Mouse (Mus musculus): ENCODE results near the gene Efnb3. TPM values are rescaled to one million over a fixed set of nuclear protein-coding genes. Genes with fewer than 3 reads are reported as not detected.
"Not testable (repeated sequence)": the region's sequence is repeated elsewhere in the genome, so short reads cannot be mapped to it uniquely, and the experiment has no call there.

Gene Efnb3
- polyA plus RNA-seq, 1 experiment from 2014 or later = 54.4 TPM

DNA sequence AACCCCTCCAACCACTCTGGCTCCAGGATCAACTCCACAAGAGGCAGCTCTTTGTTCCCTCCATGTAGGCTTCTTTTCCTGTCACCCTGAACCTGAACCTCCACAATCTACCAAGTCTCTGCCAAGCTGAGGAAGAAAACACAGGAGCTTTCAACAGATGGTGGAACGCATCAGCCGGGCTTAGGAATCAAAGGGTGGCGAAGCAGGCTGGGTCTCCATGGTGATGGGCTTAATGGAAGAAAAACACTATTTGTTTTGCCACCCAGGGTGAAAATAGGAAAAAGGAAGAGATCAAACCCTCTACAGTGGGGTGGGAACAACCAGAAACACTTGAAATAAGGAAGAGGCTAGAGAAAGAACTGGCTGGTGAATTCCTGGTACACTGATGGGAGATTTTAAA, 16.4 kb downstream of the Efnb3 start:
- H3K9me3 ChIP-seq = no peaks in the 10 kb centered on the region
- no peak overlapping the region for H3K27ac ChIP-seq
- no peak overlapping the region; the same call in 1 of the 2 replicates for H3K9ac ChIP-seq
- H3K27me3 ChIP-seq (replicated peaks) = no peaks in the 10 kb centered on the region
- H3K4me3 ChIP-seq = no peak overlapping the region
- H3K4me1 ChIP-seq = peaks cover 38% of the 10 kb centered on the region
- 18% methylated on average over 3 of the region's 3 CpGs for WGBS
- H3K36me3 ChIP-seq = no peaks in the 10 kb centered on the region
- H3K4me2 ChIP-seq (replicated peaks) = no peak overlapping the region
- ATAC-seq (ENCODE audit: low FRiP score, low read depth) = no peak

GRCm38 (mm10) chr11:69541741-69542140, 18.3 kb downstream of the Efnb3 start:
- not testable (repeated sequence) for H3K9ac ChIP-seq; H3K9me3 ChIP-seq; H3K27me3 ChIP-seq (replicated peaks); H3K36me3 ChIP-seq; H3K4me2 ChIP-seq (replicated peaks); H3K27ac ChIP-seq; ATAC-seq (ENCODE audit: low FRiP score, low read depth); H3K4me3 ChIP-seq
- WGBS = 90% methylated on average over 1 of the region's 3 CpGs
- H3K4me1 ChIP-seq = peaks cover 19% of the 10 kb centered on the region; the same call in 1 of the 2 replicates

- Histone ChIP-seq H3K9me3 (no peaks in the 10 kb centered on the region), H3K9ac (no peak overlapping the region), H3K36me3 (no peaks in the 10 kb centered on the region), H3K27me3 (replicated peaks) (no peaks in the 10 kb centered on the region), H3K4me2 (replicated peaks) (no peak overlapping the region), H3K4me3 (no peak overlapping the region), H3K4me1 (peaks cover 10% of the 10 kb centered on the region; the same call in 1 of the 2 replicates), H3K27ac (no peak overlapping the region)
- ATAC-seq (ENCODE audit: low FRiP score, low read depth) = no peak
- 100% methylated on average over 2 of the region's 2 CpGs for WGBS
Measured at GRCm38 (mm10) chr11:69540700-69541099, 19.3 kb downstream of the Efnb3 start.

- Histone ChIP-seq H3K9ac (no peak overlapping the region), H3K9me3 (no peaks in the 10 kb centered on the region), H3K4me3 (no peak overlapping the region), H3K4me2 (replicated peaks) (no peak overlapping the region), H3K27me3 (replicated peaks) (no peaks in the 10 kb centered on the region), H3K27ac (no peak overlapping the region), H3K36me3 (no peaks in the 10 kb centered on the region), H3K4me1 (no peaks in the 10 kb centered on the region)
- no peak for ATAC-seq (ENCODE audit: low FRiP score, low read depth)
- WGBS = 77% methylated on average over 1 of the region's 1 CpGs
Measured at GRCm38 (mm10) chr11:69534990-69535389, 25.0 kb downstream of the Efnb3 start.

GRCm38 (mm10) chr11:69532480-69533150, 27.4 kb downstream of the Efnb3 start:
- Histone ChIP-seq H3K4me2 (replicated peaks) (no peak overlapping the region), H3K27ac (no peak overlapping the region), H3K9ac (no peak overlapping the region), H3K4me1 (peaks cover 5% of the 10 kb centered on the region; the same call in 1 of the 2 replicates), H3K36me3 (no peaks in the 10 kb centered on the region), H3K27me3 (replicated peaks) (no peaks in the 10 kb centered on the region), H3K9me3 (no peaks in the 10 kb centered on the region), H3K4me3 (no peak overlapping the region)
- WGBS = 83% methylated on average over 7 of the region's 7 CpGs
- ATAC-seq (ENCODE audit: low FRiP score, low read depth) = no peak

DNA sequence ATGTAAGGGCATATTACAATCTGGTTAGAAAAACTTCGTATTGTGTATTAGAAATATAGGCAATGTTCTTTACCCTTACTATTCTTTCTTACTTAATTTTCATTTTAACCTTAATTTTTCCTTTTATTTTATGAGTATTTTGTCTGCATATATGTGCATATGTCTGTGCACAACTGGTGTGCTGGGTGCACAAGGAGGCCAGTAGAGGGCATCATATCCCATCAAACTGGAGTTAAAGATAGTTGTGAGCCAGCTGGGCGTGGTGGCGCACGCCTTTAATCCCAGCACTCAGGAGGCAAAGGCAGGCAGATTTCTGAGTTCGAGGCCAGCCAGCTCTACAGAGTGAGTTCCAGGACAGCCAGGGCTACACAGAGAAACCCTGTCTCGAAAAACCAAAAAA, 29.2 kb downstream of the Efnb3 start:
- H3K4me3 ChIP-seq = not testable (repeated sequence)

DNA sequence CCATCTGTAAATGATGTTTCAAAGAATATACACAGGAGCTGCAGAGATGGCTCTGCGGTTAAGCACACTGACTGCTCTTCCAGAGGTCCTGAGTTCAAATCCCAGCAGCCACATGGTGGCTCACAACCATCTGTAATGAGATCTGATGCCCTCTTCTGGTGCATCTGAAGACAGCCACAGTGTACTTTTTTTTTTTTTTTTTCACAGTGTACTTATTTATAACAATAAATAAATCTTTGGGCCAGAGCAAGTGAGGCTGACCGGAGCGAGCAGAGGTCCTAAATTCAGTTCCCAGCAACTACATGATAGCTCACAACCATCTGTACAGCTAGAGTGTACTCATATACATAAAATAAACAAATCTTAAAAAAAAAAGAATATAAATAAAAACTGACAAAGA, 29.7 kb downstream of the Efnb3 start:
- not testable (repeated sequence) for H3K4me2 ChIP-seq (replicated peaks); H3K27ac ChIP-seq; H3K36me3 ChIP-seq; H3K27me3 ChIP-seq (replicated peaks); H3K9ac ChIP-seq; ATAC-seq (ENCODE audit: low FRiP score, low read depth); H3K4me3 ChIP-seq; H3K9me3 ChIP-seq
- 98% methylated on average over 3 of the region's 3 CpGs for WGBS
- peaks cover 17% of the 10 kb centered on the region for H3K4me1 ChIP-seq

More for the DNA sequence above, 29.2 kb downstream of the Efnb3 start:
- H3K27me3 ChIP-seq (replicated peaks); H3K9ac ChIP-seq; H3K27ac ChIP-seq; H3K9me3 ChIP-seq; H3K36me3 ChIP-seq; H3K4me2 ChIP-seq (replicated peaks); ATAC-seq (ENCODE audit: low FRiP score, low read depth): not testable (repeated sequence)
- H3K4me1 ChIP-seq = peaks cover 17% of the 10 kb centered on the region
- WGBS = 92% methylated on average over 6 of the region's 6 CpGs

GRCm38 (mm10) chr11:69528031-69528390, 32.0 kb downstream of the Efnb3 start:
- Histone ChIP-seq H3K36me3 (no peaks in the 10 kb centered on the region), H3K9me3 (no peaks in the 10 kb centered on the region), H3K4me1 (peaks cover 17% of the 10 kb centered on the region), H3K27me3 (replicated peaks) (no peaks in the 10 kb centered on the region), H3K27ac (peak overlapping the region; percentile 88; the same call in 1 of the 2 replicates), H3K4me2 (replicated peaks) (peak overlapping the region; percentile 56), H3K9ac (no peak overlapping the region), H3K4me3 (no peak overlapping the region)
- 70% methylated on average over 4 of the region's 4 CpGs for WGBS
- ATAC-seq (ENCODE audit: low FRiP score, low read depth) = no peak

DNA sequence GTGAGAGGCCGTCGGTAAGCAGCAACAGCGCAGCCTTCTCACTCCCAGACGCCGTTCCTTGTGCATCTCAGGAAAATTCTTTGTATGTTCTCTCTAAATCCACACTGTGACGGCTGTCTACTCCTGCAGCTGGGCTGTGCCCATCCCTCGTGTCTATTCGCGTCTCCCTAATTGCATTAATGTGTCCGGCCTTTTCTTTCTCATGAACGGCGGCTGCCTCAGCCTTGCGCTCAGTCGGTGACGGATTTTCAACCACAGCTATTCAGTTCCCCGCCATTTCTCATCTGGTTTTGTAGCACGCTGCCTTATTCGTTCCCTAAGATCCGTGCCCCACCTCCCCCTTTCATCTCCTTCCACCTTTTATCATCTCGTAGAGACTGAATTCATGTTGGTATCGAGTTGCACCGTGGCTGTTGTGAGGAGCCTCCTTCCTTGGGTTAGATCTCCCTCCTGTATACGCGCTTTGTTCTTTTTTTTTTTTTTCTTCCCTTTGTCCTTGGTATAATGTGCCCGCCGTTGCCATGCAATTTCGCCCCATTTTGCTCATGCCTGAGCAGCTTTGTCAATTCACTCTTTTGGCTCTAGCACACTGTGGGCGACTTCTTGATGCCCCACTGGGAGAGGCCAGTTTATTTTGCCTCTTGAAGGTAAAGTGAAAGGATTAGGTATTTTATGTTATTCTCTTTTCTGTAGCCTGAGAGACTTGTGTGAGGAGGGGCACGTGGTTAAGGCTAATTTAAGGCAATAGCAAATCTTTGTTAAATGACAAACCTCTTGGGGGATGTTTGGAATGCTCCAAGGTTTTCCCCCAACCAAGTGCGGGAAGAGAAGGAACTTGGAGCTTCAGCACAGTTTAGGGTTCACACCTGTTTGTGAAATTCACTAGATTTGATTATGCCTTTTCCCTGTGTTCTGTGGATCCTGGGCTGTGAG, 32.6 kb downstream of the Efnb3 start:
- peak overlapping the region; percentile 88 for H3K27ac ChIP-seq
- H3K4me3 ChIP-seq = peak overlapping the region; percentile 24
- H3K4me1 ChIP-seq = peaks cover 17% of the 10 kb centered on the region
- no peaks in the 10 kb centered on the region for H3K9me3 ChIP-seq
- no peaks in the 10 kb centered on the region for H3K27me3 ChIP-seq (replicated peaks)
- H3K4me2 ChIP-seq (replicated peaks) = peak overlapping the region; percentile 56
- H3K9ac ChIP-seq = peak overlapping the region; percentile 38
- ATAC-seq (ENCODE audit: low FRiP score, low read depth) = peak; percentile 50; the same call in 1 of the 2 replicates
- H3K36me3 ChIP-seq = no peaks in the 10 kb centered on the region
- 3% methylated on average over 30 of the region's 30 CpGs for WGBS

GRCm38 (mm10) chr11:69526631-69527030, 33.4 kb downstream of the Efnb3 start:
- Histone ChIP-seq H3K27ac (peak overlapping the region; percentile 88), H3K4me3 (no peak overlapping the region; the same call in 1 of the 2 replicates), H3K4me1 (peaks cover 17% of the 10 kb centered on the region), H3K4me2 (replicated peaks) (peak overlapping the region; percentile 56), H3K9me3 (no peaks in the 10 kb centered on the region), H3K36me3 (no peaks in the 10 kb centered on the region), H3K9ac (peak overlapping the region; percentile 38; the same call in 1 of the 2 replicates), H3K27me3 (replicated peaks) (no peaks in the 10 kb centered on the region)
- peak; percentile 41; the same call in 1 of the 2 replicates for ATAC-seq (ENCODE audit: low FRiP score, low read depth)
- 10% methylated on average over 4 of the region's 4 CpGs for WGBS

- Histone ChIP-seq H3K27me3 (replicated peaks) (no peaks in the 10 kb centered on the region), H3K9ac (no peak overlapping the region), H3K4me2 (replicated peaks) (no peak overlapping the region), H3K36me3 (no peaks in the 10 kb centered on the region), H3K27ac (no peak overlapping the region), H3K9me3 (no peaks in the 10 kb centered on the region), H3K4me1 (peaks cover 17% of the 10 kb centered on the region), H3K4me3 (no peak overlapping the region)
- ATAC-seq (ENCODE audit: low FRiP score, low read depth) = no peak
- WGBS = 86% methylated on average over 9 of the region's 9 CpGs
Measured at GRCm38 (mm10) chr11:69525661-69526060, 34.3 kb downstream of the Efnb3 start.

GRCm38 (mm10) chr11:69523651-69524050, 36.4 kb downstream of the Efnb3 start:
- H3K27ac ChIP-seq = no peak overlapping the region
- whole genome bisulfite sequencing = 91% methylated on average over 4 of the region's 4 CpGs

More at GRCm38 (mm10) chr11:69523651-69524050, 36.4 kb downstream of the Efnb3 start:
- Histone ChIP-seq H3K36me3 (no peaks in the 10 kb centered on the region), H3K4me3 (no peak overlapping the region), H3K4me1 (peaks cover 17% of the 10 kb centered on the region), H3K9me3 (no peaks in the 10 kb centered on the region), H3K4me2 (replicated peaks) (no peak overlapping the region), H3K27me3 (replicated peaks) (no peaks in the 10 kb centered on the region), H3K9ac (no peak overlapping the region)
- ATAC-seq (ENCODE audit: low FRiP score, low read depth) = no peak
